ENCODE assay signal across 19 mouse cellular contexts in the genomic region with DNA sequence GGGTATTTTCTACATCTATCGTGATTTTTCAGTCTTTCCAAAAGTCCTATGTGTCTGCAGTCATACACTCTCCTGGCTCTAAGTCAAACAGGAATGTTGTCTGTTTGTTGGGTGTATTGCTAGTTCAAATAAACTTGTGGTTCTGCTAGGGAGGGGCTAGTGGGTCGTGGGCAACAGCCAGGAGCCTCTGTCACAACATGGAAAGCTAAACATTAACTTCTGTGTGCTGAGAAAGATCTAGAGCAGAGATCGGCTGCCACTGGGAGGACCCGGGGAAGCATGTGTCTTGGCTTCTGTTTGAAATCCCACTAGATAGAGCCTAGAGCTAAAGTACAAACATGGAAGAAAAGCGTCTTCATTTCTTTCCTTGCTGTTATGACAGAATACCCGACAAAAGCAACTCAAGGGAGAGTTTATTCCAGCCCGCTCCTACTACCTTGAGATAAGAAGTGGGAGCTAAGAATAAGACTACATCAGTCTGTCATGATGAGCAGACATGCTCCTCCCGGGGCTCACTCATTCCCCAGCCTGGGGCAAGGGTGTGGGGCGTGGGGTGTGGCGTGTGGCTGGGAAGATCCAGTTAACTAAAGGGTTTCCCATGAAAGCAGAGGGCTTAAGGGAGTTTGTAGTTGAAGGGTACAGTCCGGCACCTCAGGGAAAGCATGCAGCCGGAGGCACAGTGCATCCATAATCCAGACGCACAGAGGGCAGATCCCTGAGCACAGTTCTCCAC.
DNase-seq lines count a peak whose midpoint lies in the region; ATAC-seq and TF ChIP-seq lines count a peak whose summit lies in the region.
"Had no signal": no experiment of that assay in that cellular context is flagged by ENCODE, and none has a peak within 500 bp of the region (broad histone marks: within the 10 kb centered on the region; RNA-seq: fewer than 3 reads in every experiment).

No protein-coding gene starts in this region.

- H3K9ac ChIP-seq in lung, postnatal 0 days (replicated peaks; ENCODE audit: low read depth), result no peak overlapping the region
- H3K9ac ChIP-seq in liver, embryonic 15.5 days, result no peak overlapping the region
- H3K9ac ChIP-seq in hindbrain, embryonic 11.5 days (ENCODE audit: low read depth, low read length), result no peak overlapping the region
- H3K9ac ChIP-seq: heart, embryonic 13.5 days; lung, embryonic 14.5 days had no signal

- peak; percentile 27 for DNase-seq in lung, postnatal 0 days (ENCODE audit: low spot score)
- no peak for DNase-seq in lung, adult 2 months
- DNase-seq in adipocyte (ENCODE audit: low spot score), result peak; percentile 61
- peak; percentile 31 for DNase-seq in kidney, adult 9 months
- DNase-seq in heart, postnatal 4 days, result no peak
- no peak for DNase-seq in hindbrain, embryonic 11.5 days (ENCODE audit: low spot score)
- DNase-seq in T-cell, adult 2 months (ENCODE audit: low spot score), result no peak
- DNase-seq: adrenal gland, postnatal 10 days; cerebellum, adult 11-12 months; heart, adult 11 months; heart, postnatal 36 days; layer of hippocampus, postnatal 36 days; lung, embryonic 14.5 days; right cerebral cortex, adult 18-20 months had no signal

- no peaks in the 10 kb centered on the region for H3K9me3 ChIP-seq in lung, postnatal 0 days (ENCODE audit: low read length)
- H3K9me3 ChIP-seq in liver, embryonic 15.5 days (replicated peaks), result no peaks in the 10 kb centered on the region
- H3K9me3 ChIP-seq in hindbrain, embryonic 11.5 days (ENCODE audit: control insufficient read depth, low read length), result no peaks in the 10 kb centered on the region
- H3K9me3 ChIP-seq: heart, embryonic 13.5 days; megakaryocyte, embryonic 14.5 days had no signal

- no peak; the same call in 1 of the 2 replicates for ATAC-seq in lung, postnatal 0 days
- peak; percentile 47 for ATAC-seq in liver, embryonic 15.5 days (ENCODE audit: insufficient read depth)
- ATAC-seq in hindbrain, embryonic 11.5 days (ENCODE audit: low FRiP score), result no peak
- ATAC-seq: midbrain, embryonic 16.5 days had no signal

- 60% methylated on average over 13 of the region's 13 CpGs for WGBS in lung, postnatal 0 days
- WGBS in lung, adult 2 months, result 64% methylated on average over 13 of the region's 13 CpGs
- WGBS in liver, embryonic 15.5 days (ENCODE audit: insufficient replicate concordance), result 54% methylated on average over 13 of the region's 13 CpGs
- 78% methylated on average over 13 of the region's 13 CpGs for WGBS in hindbrain, embryonic 11.5 days

- H3K4me2 ChIP-seq in lung, postnatal 0 days (replicated peaks; ENCODE audit: low read depth, low read length), result no peak overlapping the region
- peak overlapping the region; percentile 5; the same call in 1 of the 2 replicates for H3K4me2 ChIP-seq in liver, embryonic 15.5 days
- H3K4me2 ChIP-seq in hindbrain, embryonic 11.5 days (replicated peaks; ENCODE audit: low read depth, low read length), result no peak overlapping the region
- H3K4me2 ChIP-seq: heart, embryonic 13.5 days; lung, embryonic 14.5 days had no signal

- no peak overlapping the region for H3K4me3 ChIP-seq in lung, postnatal 0 days (ENCODE audit: low read depth, low read length)
- no peak overlapping the region for H3K4me3 ChIP-seq in lung, adult 2 months (replicated peaks; ENCODE audit: extremely low read depth, low read depth, low read length)
- no peak overlapping the region for H3K4me3 ChIP-seq in liver, embryonic 15.5 days (replicated peaks)
- H3K4me3 ChIP-seq in hindbrain, embryonic 11.5 days (ENCODE audit: low read depth, low read length), result no peak overlapping the region
- H3K4me3 ChIP-seq: heart, embryonic 13.5 days; megakaryocyte, embryonic 14.5 days had no signal

- H3K4me1 ChIP-seq in lung, postnatal 0 days (ENCODE audit: insufficient read depth, low read depth, low read length), result no peaks in the 10 kb centered on the region
- no peaks in the 10 kb centered on the region for H3K4me1 ChIP-seq in lung, adult 2 months (ENCODE audit: control insufficient read depth, insufficient read depth, low read length)
- peaks cover 19% of the 10 kb centered on the region for H3K4me1 ChIP-seq in liver, embryonic 15.5 days (replicated peaks)
- H3K4me1 ChIP-seq in hindbrain, embryonic 11.5 days (replicated peaks; ENCODE audit: control insufficient read depth, insufficient read depth, low read length), result no peaks in the 10 kb centered on the region
- H3K4me1 ChIP-seq: megakaryocyte, embryonic 14.5 days had no signal

- TF ChIP-seq POLR2A in lung, adult 2 months (IDR thresholded peaks at IDR 0.05; ENCODE audit: borderline replicate concordance, extremely low read depth, low read depth, low read length), result no peak

- TF ChIP-seq EP300 in lung, postnatal 0 days (IDR thresholded peaks at IDR 0.05), result no peak

- no peaks in the 10 kb centered on the region for H3K27me3 ChIP-seq in lung, postnatal 0 days (replicated peaks; ENCODE audit: insufficient read depth, low read length)
- peaks cover 13% of the 10 kb centered on the region; the same call in 1 of the 2 replicates for H3K27me3 ChIP-seq in liver, embryonic 15.5 days
- no peaks in the 10 kb centered on the region for H3K27me3 ChIP-seq in hindbrain, embryonic 11.5 days (ENCODE audit: control insufficient read depth, insufficient read depth, low read length)

- no peaks in the 10 kb centered on the region for H3K36me3 ChIP-seq in lung, postnatal 0 days (ENCODE audit: insufficient read depth, low read length)
- no peaks in the 10 kb centered on the region for H3K36me3 ChIP-seq in liver, embryonic 15.5 days (replicated peaks)
- H3K36me3 ChIP-seq in hindbrain, embryonic 11.5 days (ENCODE audit: control insufficient read depth, insufficient read depth, low read length), result no peaks in the 10 kb centered on the region
- H3K36me3 ChIP-seq: G1E; heart, embryonic 13.5 days had no signal

- no peak for TF ChIP-seq CTCF in lung, postnatal 0 days (IDR thresholded peaks at IDR 0.05)
- no peak for TF ChIP-seq CTCF in lung, adult 2 months (IDR thresholded peaks at IDR 0.05; ENCODE audit: insufficient read depth, low read length)

- no peak overlapping the region for H3K27ac ChIP-seq in lung, postnatal 0 days (ENCODE audit: low read length)
- H3K27ac ChIP-seq in liver, embryonic 15.5 days (replicated peaks), result no peak overlapping the region
- H3K27ac ChIP-seq in hindbrain, embryonic 11.5 days (ENCODE audit: low read depth, low read length), result no peak overlapping the region
- H3K27ac ChIP-seq: heart, embryonic 13.5 days had no signal

Comparison
In these comparisons a context has a peak if more than half of its experiments do, and no peak if none do; other contexts are left out.
1. DNase-seq: peak in lung, postnatal 0 days (single experiment), adipocyte (single experiment) and kidney, adult 9 months (single experiment); none in lung, adult 2 months (single experiment), heart, postnatal 4 days (single experiment), hindbrain, embryonic 11.5 days (single experiment) and T-cell, adult 2 months (single experiment).